Mouse (Mus musculus): ENCODE results near the gene Gm49333. TPM values are rescaled to one million over a fixed set of nuclear protein-coding genes. Genes with fewer than 3 reads are reported as not detected.
A peak's percentile ranks its signal among the peaks of the same experiment; 100 is the strongest.
"Not testable (repeated sequence)": the region's sequence is repeated elsewhere in the genome, so short reads cannot be mapped to it uniquely, and the experiment has no call there.

Gene Gm49333
- total and polyA plus RNA-seq, 3 experiments, result 0.10 to 0.43 TPM; not detected in 1

GRCm38 (mm10) chr16:20653315-20653714 lies 41.9 kb downstream of the Gm49333 start:
- Histone ChIP-seq H3K9ac (ENCODE audit: low read depth, low read length) (no peak overlapping the region), H3K27me3 (ENCODE audit: control insufficient read depth, insufficient read depth, low read length) (no peaks in the 10 kb centered on the region), H3K4me3 (no peak overlapping the region), H3K36me3 (ENCODE audit: control insufficient read depth, insufficient read depth, low read length) (peaks cover 8% of the 10 kb centered on the region), H3K4me1 (ENCODE audit: control insufficient read depth, insufficient read depth, low read length) (peaks cover 4% of the 10 kb centered on the region), H3K79me2 (replicated peaks; ENCODE audit: control insufficient read depth, insufficient read depth, low read length) (peaks cover 5% of the 10 kb centered on the region), H3K27ac (no peak overlapping the region)
- intact Hi-C loops (cut with DNase I), result loop anchor here (2.0 to 5.0 kb wide), 2 partner anchors 105 to 136 kb away; partner anchors contain the start of genes Abcf3 and Dvl3
- TF ChIP-seq CTCF (IDR thresholded peaks at IDR 0.05) (peak; percentile 37), POLR2A (IDR thresholded peaks at IDR 0.05; ENCODE audit: insufficient read depth, low read depth, low read length) (no peak)
- no peak for DNase-seq
- WGBS, result 43% methylated on average over 2 of the region's 2 CpGs

GRCm38 (mm10) chr16:20657661-20658060 lies 46.3 kb downstream of the Gm49333 start:
- intact Hi-C loops (cut with DNase I), result no loop called here
- Histone ChIP-seq H3K4me1 (ENCODE audit: control insufficient read depth, insufficient read depth, low read length) (peaks cover 1% of the 10 kb centered on the region; the same call in 1 of the 2 replicates), H3K27ac (no peak overlapping the region), H3K9ac (ENCODE audit: low read depth, low read length) (no peak overlapping the region), H3K27me3 (ENCODE audit: control insufficient read depth, insufficient read depth, low read length) (no peaks in the 10 kb centered on the region), H3K79me2 (replicated peaks; ENCODE audit: control insufficient read depth, insufficient read depth, low read length) (peaks cover 1% of the 10 kb centered on the region; the same call in 1 of the 2 replicates), H3K4me3 (no peak overlapping the region), H3K36me3 (ENCODE audit: control insufficient read depth, insufficient read depth, low read length) (peaks cover 5% of the 10 kb centered on the region)
- no peak for DNase-seq
- TF ChIP-seq POLR2A (IDR thresholded peaks at IDR 0.05; ENCODE audit: insufficient read depth, low read depth, low read length) (no peak), EP300 (IDR thresholded peaks at IDR 0.05; ENCODE audit: insufficient read depth, low read depth, low read length) (no peak), CTCF (IDR thresholded peaks at IDR 0.05) (no peak)
- 82% methylated on average over 4 of the region's 4 CpGs for WGBS

GRCm38 (mm10) chr16:20668013-20668412 lies 56.6 kb downstream of the Gm49333 start, which contains the start of gene Eif4g1:
Gene Eif4g1, plus strand, starts transcription at chr16:20668313.
- intact Hi-C loops (cut with DNase I); H3K79me2 ChIP-seq (replicated peaks; ENCODE audit: control insufficient read depth, insufficient read depth, low read length); H3K4me3 ChIP-seq; H3K9ac ChIP-seq (ENCODE audit: low read depth, low read length); H3K4me1 ChIP-seq (ENCODE audit: control insufficient read depth, insufficient read depth, low read length); H3K36me3 ChIP-seq (ENCODE audit: control insufficient read depth, insufficient read depth, low read length); H3K27me3 ChIP-seq (ENCODE audit: control insufficient read depth, insufficient read depth, low read length); H3K27ac ChIP-seq; DNase-seq: not testable (repeated sequence)
- WGBS, result 96% methylated on average over 4 of the region's 6 CpGs

GRCm38 (mm10) chr16:20670291-20670690 lies 58.9 kb downstream of the Gm49333 start:
- peaks cover 9% of the 10 kb centered on the region for H3K4me1 ChIP-seq (ENCODE audit: control insufficient read depth, insufficient read depth, low read length)
- peaks cover 6% of the 10 kb centered on the region; the same call in 1 of the 2 replicates for H3K36me3 ChIP-seq (ENCODE audit: control insufficient read depth, insufficient read depth, low read length)
- H3K9ac ChIP-seq (ENCODE audit: low read depth, low read length), result no peak overlapping the region
- H3K27me3 ChIP-seq (ENCODE audit: control insufficient read depth, insufficient read depth, low read length), result no peaks in the 10 kb centered on the region
- 82% methylated on average over 3 of the region's 3 CpGs for WGBS
- no peak overlapping the region for H3K4me3 ChIP-seq
- intact Hi-C loops (cut with DNase I), result loop anchor here (5.0 kb wide), 1 partner anchor 133 kb away; the partner anchor contains the start of gene Ap2m1
- H3K27ac ChIP-seq, result no peak overlapping the region
- no peak for DNase-seq
- peaks cover 11% of the 10 kb centered on the region for H3K79me2 ChIP-seq (replicated peaks; ENCODE audit: control insufficient read depth, insufficient read depth, low read length)
- TF ChIP-seq CTCF (IDR thresholded peaks at IDR 0.05), result no peak
- TF ChIP-seq POLR2A (IDR thresholded peaks at IDR 0.05; ENCODE audit: insufficient read depth, low read depth, low read length), result no peak
- no peak for TF ChIP-seq EP300 (IDR thresholded peaks at IDR 0.05; ENCODE audit: insufficient read depth, low read depth, low read length)

GRCm38 (mm10) chr16:20671886-20672285 lies 60.5 kb downstream of the Gm49333 start:
- peaks cover 12% of the 10 kb centered on the region for H3K79me2 ChIP-seq (replicated peaks; ENCODE audit: control insufficient read depth, insufficient read depth, low read length)
- DNase-seq, result no peak
- H3K27me3 ChIP-seq (ENCODE audit: control insufficient read depth, insufficient read depth, low read length), result no peaks in the 10 kb centered on the region
- intact Hi-C loops (cut with DNase I), result loop anchor here (1.0 to 5.0 kb wide), 3 partner anchors 21 to 135 kb away; partner anchors contain the start of genes Ap2m1, Clcn2, Polr2h and Psmd2
- TF ChIP-seq POLR2A (IDR thresholded peaks at IDR 0.05; ENCODE audit: insufficient read depth, low read depth, low read length), result no peak
- TF ChIP-seq EP300 (IDR thresholded peaks at IDR 0.05; ENCODE audit: insufficient read depth, low read depth, low read length), result no peak
- no peak for TF ChIP-seq CTCF (IDR thresholded peaks at IDR 0.05)
- 30% methylated on average over 6 of the region's 6 CpGs for WGBS
- H3K4me1 ChIP-seq (ENCODE audit: control insufficient read depth, insufficient read depth, low read length), result peaks cover 9% of the 10 kb centered on the region
- peak overlapping the region; percentile 82; the same call in 1 of the 2 replicates for H3K27ac ChIP-seq
- no peak overlapping the region for H3K9ac ChIP-seq (ENCODE audit: low read depth, low read length)
- peaks cover 12% of the 10 kb centered on the region; the same call in 1 of the 2 replicates for H3K36me3 ChIP-seq (ENCODE audit: control insufficient read depth, insufficient read depth, low read length)
- no peak overlapping the region; the same call in 1 of the 2 replicates for H3K4me3 ChIP-seq

- Histone ChIP-seq H3K4me3 (peak overlapping the region; percentile 84), H3K79me2 (replicated peaks; ENCODE audit: control insufficient read depth, insufficient read depth, low read length) (peaks cover 12% of the 10 kb centered on the region), H3K27me3 (ENCODE audit: control insufficient read depth, insufficient read depth, low read length) (no peaks in the 10 kb centered on the region), H3K27ac (peak overlapping the region; percentile 82), H3K4me1 (ENCODE audit: control insufficient read depth, insufficient read depth, low read length) (peaks cover 10% of the 10 kb centered on the region), H3K9ac (ENCODE audit: low read depth, low read length) (peak overlapping the region; percentile 94), H3K36me3 (ENCODE audit: control insufficient read depth, insufficient read depth, low read length) (peaks cover 18% of the 10 kb centered on the region)
- DNase-seq, result peak; percentile 98
- intact Hi-C loops (cut with DNase I), result loop anchor here (1.0 to 5.0 kb wide), 3 partner anchors 21 to 135 kb away; partner anchors contain the start of genes Ap2m1, Clcn2, Polr2h and Psmd2
- WGBS, result under 1% methylated on average over 38 of the region's 38 CpGs
- TF ChIP-seq POLR2A (IDR thresholded peaks at IDR 0.05; ENCODE audit: insufficient read depth, low read depth, low read length) (peak; percentile 70; the same call in 1 of the 2 replicates), CTCF (IDR thresholded peaks at IDR 0.05) (no peak), EP300 (IDR thresholded peaks at IDR 0.05; ENCODE audit: insufficient read depth, low read depth, low read length) (0 out of 2 replicates have a peak, but pooled peaks have one; percentile 30)
Observed at GRCm38 (mm10) chr16:20672500-20672902, 61.1 kb downstream of the Gm49333 start.

Data from heart, adult 2 months (tissue).